Comparison of ENCODE assay signal across 8 mouse cellular contexts in genomic region chr6:48745959-48746889, GRCm38 (mm10). TPM values are rescaled to one million over a fixed set of nuclear protein-coding genes. Genes with fewer than 3 reads are reported as not detected.
DNase-seq lines count a peak whose midpoint lies in the region; ATAC-seq and TF ChIP-seq lines count a peak whose summit lies in the region.

Gene Gimap5 (plus strand): TSS chr6:48746197.

- TF ChIP-seq CTCF in forebrain, postnatal 0 days (IDR thresholded peaks at IDR 0.05; ENCODE audit: low read depth) = peak; percentile 58
- TF ChIP-seq CTCF in liver, embryonic 14.5 days (IDR thresholded peaks at IDR 0.05; ENCODE audit: low read depth) = peak; percentile 44

- peaks cover 25% of the 10 kb centered on the region for H3K4me1 ChIP-seq in hindbrain, embryonic 10.5 days (replicated peaks)
- H3K4me1 ChIP-seq in hindbrain, embryonic 16.5 days (ENCODE audit: control insufficient read depth, insufficient read depth, low read depth, low read length) = peaks cover 9% of the 10 kb centered on the region
- H3K4me1 ChIP-seq in forebrain, postnatal 0 days (ENCODE audit: insufficient read depth) = no peaks in the 10 kb centered on the region
- H3K4me1 ChIP-seq in liver, embryonic 14.5 days (replicated peaks; ENCODE audit: control insufficient read depth in 2 of 2, insufficient read depth in 2 of 2, low read length in 1 of 2) = peaks cover 0 to 15% of the 10 kb centered on the region in 2 experiments; a peak in 2 of 4 replicates

- H3K27me3 ChIP-seq in hindbrain, embryonic 10.5 days (ENCODE audit: insufficient read depth, poor library complexity, severe bottlenecking) = peaks cover 43% of the 10 kb centered on the region
- H3K27me3 ChIP-seq in hindbrain, embryonic 16.5 days (replicated peaks; ENCODE audit: control insufficient read depth, insufficient read depth, low read length) = peaks cover 3% of the 10 kb centered on the region
- H3K27me3 ChIP-seq in forebrain, postnatal 0 days (ENCODE audit: insufficient read depth, low read length) = peaks cover 14% of the 10 kb centered on the region
- H3K27me3 ChIP-seq in liver, embryonic 14.5 days (ENCODE audit: control insufficient read depth, insufficient read depth, low read length) = no peaks in the 10 kb centered on the region

- no peak for TF ChIP-seq EP300 in liver, embryonic 14.5 days (IDR thresholded peaks at IDR 0.05; ENCODE audit: low read depth)

- WGBS in hindbrain, embryonic 10.5 days = 47% methylated on average over 16 of the region's 16 CpGs
- WGBS in hindbrain, embryonic 16.5 days = 48% methylated on average over 16 of the region's 16 CpGs
- WGBS in forebrain, postnatal 0 days = 40% methylated on average over 16 of the region's 16 CpGs
- 10% methylated on average over 16 of the region's 16 CpGs for WGBS in liver, embryonic 14.5 days (ENCODE audit: insufficient replicate concordance)

- no peak within 1 kb of the TSS for H3K4me3 ChIP-seq in hindbrain, embryonic 10.5 days
- no peak within 1 kb of the TSS for H3K4me3 ChIP-seq in hindbrain, embryonic 16.5 days (ENCODE audit: low read length)
- no peak within 1 kb of the TSS for H3K4me3 ChIP-seq in forebrain, postnatal 0 days (ENCODE audit: low read depth, low read length)
- H3K4me3 ChIP-seq in liver, embryonic 14.5 days (ENCODE audit: insufficient read depth in 1 of 2, low read depth in 2 of 2, low read length in 2 of 2) = no peak within 1 kb of the TSS; a peak in 1 of 4 replicates

- H3K27ac ChIP-seq in hindbrain, embryonic 10.5 days = no peak within 1 kb of the TSS
- no peak within 1 kb of the TSS for H3K27ac ChIP-seq in hindbrain, embryonic 16.5 days (ENCODE audit: low read depth, low read length)
- no peak within 1 kb of the TSS for H3K27ac ChIP-seq in forebrain, postnatal 0 days (ENCODE audit: low read depth, low read length)
- no peak within 1 kb of the TSS for H3K27ac ChIP-seq in liver, embryonic 14.5 days

- H3K4me2 ChIP-seq in hindbrain, embryonic 16.5 days (ENCODE audit: low read length) = no peak within 1 kb of the TSS; the same call in 1 of the 2 replicates
- H3K4me2 ChIP-seq in forebrain, postnatal 0 days (ENCODE audit: low read depth) = no peak within 1 kb of the TSS; the same call in 1 of the 2 replicates
- peak within 1 kb of the TSS; percentile 34; the same call in 1 of the 2 replicates for H3K4me2 ChIP-seq in liver, embryonic 14.5 days (ENCODE audit: low read depth)

- no peaks in the 10 kb centered on the region for H3K9me3 ChIP-seq in hindbrain, embryonic 10.5 days
- no peaks in the 10 kb centered on the region for H3K9me3 ChIP-seq in hindbrain, embryonic 16.5 days (ENCODE audit: control insufficient read depth, low read length)
- no peaks in the 10 kb centered on the region for H3K9me3 ChIP-seq in forebrain, postnatal 0 days (ENCODE audit: low read length)
- H3K9me3 ChIP-seq in liver, embryonic 14.5 days (ENCODE audit: control insufficient read depth, low read length) = no peaks in the 10 kb centered on the region

- no peak within 1 kb of the TSS for H3K9ac ChIP-seq in hindbrain, embryonic 16.5 days (ENCODE audit: low read depth, low read length)
- H3K9ac ChIP-seq in forebrain, postnatal 0 days = no peak within 1 kb of the TSS
- H3K9ac ChIP-seq in liver, embryonic 14.5 days (replicated peaks) = no peak within 1 kb of the TSS; the same call in 1 of the 2 replicates

- no peak for ATAC-seq in hindbrain, embryonic 16.5 days
- ATAC-seq in forebrain, postnatal 0 days = no peak
- ATAC-seq in inflammation-experienced regulatory T-cells, adult 6 months = peak; percentile 57
- ATAC-seq in liver, embryonic 14.5 days (ENCODE audit: insufficient read depth) = no peak

- H3K36me3 ChIP-seq in hindbrain, embryonic 10.5 days = no peaks in the 10 kb centered on the region
- no peaks in the 10 kb centered on the region for H3K36me3 ChIP-seq in hindbrain, embryonic 16.5 days (ENCODE audit: control insufficient read depth, insufficient read depth, low read length)
- no peaks in the 10 kb centered on the region for H3K36me3 ChIP-seq in forebrain, postnatal 0 days (ENCODE audit: insufficient read depth)
- no peaks in the 10 kb centered on the region for H3K36me3 ChIP-seq in liver, embryonic 14.5 days (replicated peaks; ENCODE audit: control insufficient read depth, insufficient read depth, low read depth)

- DNase-seq in hindbrain, embryonic 10.5 days (ENCODE audit: low spot score) = peak; percentile 16
- DNase-seq in adrenal gland, adult 2 months = peak; percentile 73
- DNase-seq in forebrain, postnatal 0 days = peak; percentile 27
- no peak for DNase-seq in liver, embryonic 14.5 days (ENCODE audit: low read depth in 3 of 3, low spot score in 3 of 3)
- DNase-seq in retina, postnatal 1 day = peak; percentile 46
- DNase-seq in ovary, adult 18-20 months (ENCODE audit: low spot score) = no peak

RNA-seq across cellular contexts. Expression of gene Gimap5, which starts in this region (rescaled TPM):
- polyA plus RNA-seq in hindbrain, embryonic 10.5 days (2016; fragmentation: Nextera tagmentation; extraction: Ambion mirVana) = 0.47 and 0.71 TPM in 2 replicates
- polyA plus RNA-seq in hindbrain, embryonic 16.5 days (2015; fragmentation: Nextera tagmentation; extraction: Ambion mirVana) = 1.5 and 1.8 TPM in 2 replicates
- 10 to 100 TPM; 10.5 to 17.1 TPM for total RNA-seq in adrenal gland, adult 2 months (2021)
- 10.9 and 14.7 TPM in 2 replicates for polyA plus RNA-seq in adrenal gland, adult 2 months (2012; rRNA removed)
- 0.62 and 1.4 TPM in 2 replicates for total RNA-seq in forebrain, postnatal 0 days (2014; rRNA removed)
- polyA plus RNA-seq in forebrain, postnatal 0 days (2015; fragmentation: Nextera tagmentation; extraction: Ambion mirVana) = 1.7 and 3.7 TPM in 2 replicates
- 100 to 1,000 TPM; 218 to 266 (median 236) TPM for polyA plus RNA-seq in inflammation-experienced regulatory T-cells, adult 6 months (2017; shearing (Covaris generic))
- 1.8 and 1.9 TPM in 2 replicates for polyA plus RNA-seq in liver, embryonic 14.5 days (2012; rRNA removed)
- 2.1 and 2.7 TPM in 2 replicates for polyA plus RNA-seq in liver, embryonic 14.5 days (2014; fragmentation: Nextera tagmentation; extraction: Ambion mirVana)

Comparison
In these comparisons a context has a peak if more than half of its experiments do, and no peak if none do; other contexts are left out.
1. RNA of gene Gimap5 (polyA plus RNA-seq): 218 to 266 TPM in inflammation-experienced regulatory T-cells, adult 6 months; 10.9 to 14.7 TPM in adrenal gland, adult 2 months, 1.8 to 2.7 TPM in liver, embryonic 14.5 days, 1.7 to 3.7 TPM in forebrain, postnatal 0 days, 1.5 to 1.8 TPM in hindbrain, embryonic 16.5 days and 0.47 to 0.71 TPM in hindbrain, embryonic 10.5 days; every median in the first group is over 10 times any median in the second.
2. Peak in DNase-seq in hindbrain, embryonic 10.5 days; RNA of the gene not detected or under 1 TPM.
3. DNase-seq: peak in adrenal gland, adult 2 months (single experiment), forebrain, postnatal 0 days (single experiment) and retina, postnatal 1 day (single experiment); none in liver, embryonic 14.5 days (0 of 3) and ovary, adult 18-20 months (single experiment).